Mouse (Mus musculus) liver, postnatal 0 days (tissue): ENCODE results near the gene Adgrf3.

Source experiments
- CTCF ChIP-seq: sonication (generic); IDR thresholded peaks from 2 replicates; pipeline ENCODE4 v1.5.1; 2016; ENCODE audit warnings: antibody characterized with exemption, low read depth
- EP300 ChIP-seq: IDR thresholded peaks from 2 replicates; pipeline ENCODE4 v1.6.1; 2016; ENCODE audit warnings: antibody characterized with exemption, low read depth, mild to moderate bottlenecking

GRCm38 (mm10) chr5:30233979-30234378 lies 28.5 kb upstream of the Adgrf3 start:
- TF ChIP-seq CTCF = no peak
- TF ChIP-seq EP300 = 0 out of 2 replicates have a peak, but pooled peaks have one; percentile 31
